Mouse (Mus musculus) forebrain, embryonic 14.5 days (tissue): Measurements from ENCODE around the gene Dusp18. TPM values are rescaled to one million over a fixed set of nuclear protein-coding genes. Genes with fewer than 3 reads are reported as not detected.

Experiments
- ATAC-seq: fragments of 200-750 bp; cut with Nextera tagmentation; 2 replicates; pipeline ENCODE4 v1.8.0; 2017; ENCODE audit warnings: mild to moderate bottlenecking, moderate library complexity
- DNase-seq: peaks from one replicate; pipeline ENCODE4 v3.0.0-alpha.2; 2015; ENCODE audit warnings: low spot score
- H3K27ac ChIP-seq: fragments of 300-500 bp; sonication (generic); 2 replicates; pipeline ENCODE4 v1.5.1; 2014; ENCODE audit warnings: low read depth, mild to moderate bottlenecking, control low read depth, low read length, moderate library complexity
- H3K27me3 ChIP-seq: fragments of 300-500 bp; sonication (generic); replicated peaks from 2 replicates; pipeline ENCODE4 v1.6.1; 2014; ENCODE audit warnings: low read length, control low read depth, mixed read lengths; ENCODE audit not compliant: control insufficient read depth, insufficient read depth
- H3K36me3 ChIP-seq: fragments of 300-500 bp; sonication (generic); 2 replicates; pipeline ENCODE4 v1.6.1; 2014; ENCODE audit warnings: low read length, control low read depth; ENCODE audit not compliant: control insufficient read depth, insufficient read depth
- H3K4me1 ChIP-seq: fragments of 300-500 bp; sonication (generic); 2 replicates; pipeline ENCODE4 v1.6.1; 2014; ENCODE audit warnings: antibody characterized with exemption, low read length, control low read depth; ENCODE audit not compliant: control insufficient read depth, insufficient read depth
- H3K4me2 ChIP-seq: fragments of 300-500 bp; sonication (generic); 2 replicates; pipeline ENCODE4 v1.6.1; 2014; ENCODE audit warnings: mild to moderate bottlenecking, control low read depth, low read length
- H3K4me3 ChIP-seq: fragments of 300-500 bp; sonication (generic); 2 replicates; pipeline ENCODE4 v1.5.1; 2014; ENCODE audit warnings: low read depth, low read length, control low read depth
- H3K9ac ChIP-seq: fragments of 300-500 bp; sonication (generic); 2 replicates; pipeline ENCODE4 v1.6.1; 2014; ENCODE audit warnings: mild to moderate bottlenecking, low read length, control low read depth, moderate library complexity
- H3K9me3 ChIP-seq: fragments of 300-500 bp; sonication (generic); replicated peaks from 2 replicates; pipeline ENCODE4 v1.6.1; 2016; ENCODE audit warnings: low read length, control low read depth, mixed read lengths; ENCODE audit not compliant: control insufficient read depth
- WGBS: fragments of 180-500 bp; shearing (Covaris S2); extraction: QIAGEN DNeasy Blood & Tissue Kit; methylation state at CpG from one replicate; pipeline ENCODE4 v1.1.7; 2014; 5-methylcytosine and 5-hydroxymethylcytosine counted together
- polyA plus RNA-seq: library from polyadenylated mRNA; unstranded; fragments of >200 nt; fragmentation: Nextera tagmentation; extraction: Ambion mirVana; gene quantifications from 2 replicates; pipeline ENCODE4 v1.2.1, GENCODE M21; 2014

Dusp18 gene
- 29.3 and 35.8 TPM in 2 replicates for polyA plus RNA-seq

GRCm38 (mm10) chr11:3894406-3895281, at the start of gene Dusp18, which contains the start of gene 4921536K21Rik:
Gene Dusp18, plus strand, starts transcription at chr11:3895240.
Gene 4921536K21Rik, minus strand, starts transcription at chr11:3895098.
- peak; percentile 100 for ATAC-seq
- Histone ChIP-seq H3K9ac (peak within 1 kb of the TSS; percentile 62), H3K36me3 (peaks cover 21% of the 10 kb centered on the region), H3K9me3 (no peaks in the 10 kb centered on the region), H3K4me3 (peak within 1 kb of the TSS; percentile 39), H3K27me3 (no peaks in the 10 kb centered on the region), H3K4me2 (peak within 1 kb of the TSS; percentile 63), H3K27ac (peak within 1 kb of the TSS; percentile 79), H3K4me1 (peaks cover 3% of the 10 kb centered on the region; the same call in 1 of the 2 replicates)
- WGBS: 2% methylated on average over 46 of the region's 46 CpGs
- DNase-seq: peak; percentile 98

GRCm38 (mm10) chr11:3846351-3846750, 48.7 kb upstream of the Dusp18 start:
- no peak overlapping the region for H3K4me3 ChIP-seq
- ATAC-seq (no peak), DNase-seq (no peak)
- WGBS: 72% methylated on average over 2 of the region's 2 CpGs
- H3K4me1 ChIP-seq: no peaks in the 10 kb centered on the region
- H3K9ac ChIP-seq: no peak overlapping the region
- H3K27me3 ChIP-seq: no peaks in the 10 kb centered on the region
- no peaks in the 10 kb centered on the region for H3K9me3 ChIP-seq
- no peak overlapping the region for H3K27ac ChIP-seq
- no peaks in the 10 kb centered on the region for H3K36me3 ChIP-seq
- no peak overlapping the region for H3K4me2 ChIP-seq

DNA sequence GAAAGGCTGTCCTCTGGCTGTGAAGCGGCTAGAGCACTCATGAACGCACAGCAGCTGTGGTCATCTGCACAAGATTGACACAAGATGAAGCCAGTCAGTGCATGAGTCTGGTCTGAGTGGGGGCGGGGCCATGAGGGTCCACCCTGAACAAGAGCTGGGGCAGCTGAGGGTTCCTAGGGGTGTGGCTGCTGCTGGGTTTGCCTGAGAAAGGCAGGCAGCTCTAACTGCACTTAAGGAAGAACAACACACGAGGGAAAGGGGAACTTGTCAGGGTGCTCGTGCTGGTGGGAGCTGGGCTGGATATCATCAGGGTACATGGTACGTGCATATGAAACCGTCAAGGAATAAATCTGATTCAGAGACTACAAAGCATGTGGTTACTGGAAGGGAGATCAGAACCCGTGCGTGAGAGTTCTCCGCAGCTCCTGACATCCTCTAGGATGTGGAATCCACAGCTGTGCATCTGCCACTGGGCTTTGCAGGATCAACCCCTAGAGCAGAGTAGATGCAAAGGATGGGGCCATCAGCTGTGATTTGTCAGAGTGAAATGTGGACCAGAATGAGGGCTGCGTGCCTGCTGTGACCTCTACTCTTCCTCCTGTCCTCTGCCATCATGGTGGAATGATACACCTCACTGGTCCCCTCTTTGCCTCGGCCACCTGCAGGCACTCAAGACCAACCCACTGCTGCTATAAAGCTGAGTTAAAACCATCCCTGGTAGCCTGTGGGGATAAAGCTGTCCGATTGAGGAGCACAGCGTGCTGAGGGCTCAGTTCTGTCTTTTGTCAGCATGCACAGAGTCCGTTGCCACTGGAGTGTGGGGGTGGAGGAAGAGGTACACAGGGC, 45.3 kb upstream of the Dusp18 start:
- Histone ChIP-seq H3K4me1 (no peaks in the 10 kb centered on the region), H3K4me3 (no peak overlapping the region), H3K9ac (no peak overlapping the region), H3K27ac (no peak overlapping the region), H3K36me3 (no peaks in the 10 kb centered on the region), H3K9me3 (no peaks in the 10 kb centered on the region), H3K27me3 (no peaks in the 10 kb centered on the region), H3K4me2 (no peak overlapping the region)
- WGBS: 85% methylated on average over 15 of the region's 15 CpGs
- DNase-seq: no peak
- ATAC-seq: no peak

GRCm38 (mm10) chr11:3850315-3850614, 44.8 kb upstream of the Dusp18 start:
- Histone ChIP-seq H3K4me3 (no peak overlapping the region), H3K9me3 (no peaks in the 10 kb centered on the region), H3K9ac (no peak overlapping the region), H3K4me1 (no peaks in the 10 kb centered on the region), H3K27me3 (no peaks in the 10 kb centered on the region), H3K27ac (no peak overlapping the region), H3K4me2 (no peak overlapping the region), H3K36me3 (no peaks in the 10 kb centered on the region)
- DNase-seq (no peak), ATAC-seq (no peak)
- WGBS: 85% methylated on average over 2 of the region's 2 CpGs

DNA sequence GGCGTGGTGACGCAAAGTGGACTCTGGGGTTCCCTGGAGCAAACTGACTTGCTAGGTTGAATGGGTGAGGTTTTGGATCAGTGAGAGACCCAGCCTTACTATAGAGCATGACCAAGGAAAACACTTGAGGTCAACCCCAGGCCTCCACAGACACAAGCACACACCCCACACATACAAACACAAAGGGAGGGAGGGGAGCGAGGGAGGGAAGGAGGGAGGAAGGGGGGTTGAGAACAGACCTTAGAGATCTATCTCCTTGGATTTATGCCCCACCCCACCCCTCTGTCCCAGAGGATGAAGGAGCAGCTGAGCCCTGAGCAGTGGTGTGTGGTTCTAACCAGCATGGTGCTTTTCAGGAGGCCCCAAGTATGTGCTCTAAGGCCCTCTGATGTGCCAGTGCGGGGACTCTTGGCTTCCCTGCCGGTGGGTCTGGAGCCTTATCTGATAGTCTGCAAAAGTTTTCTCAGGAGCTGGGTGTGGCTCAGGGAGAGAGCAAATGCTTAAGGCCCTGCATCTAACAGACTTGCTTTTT, 44.2 kb upstream of the Dusp18 start:
- Histone ChIP-seq H3K36me3 (no peaks in the 10 kb centered on the region), H3K9me3 (no peaks in the 10 kb centered on the region), H3K4me1 (no peaks in the 10 kb centered on the region), H3K9ac (no peak overlapping the region), H3K27ac (no peak overlapping the region), H3K4me3 (no peak overlapping the region), H3K4me2 (no peak overlapping the region), H3K27me3 (no peaks in the 10 kb centered on the region)
- no peak for ATAC-seq
- WGBS: 80% methylated on average over 5 of the region's 5 CpGs
- no peak for DNase-seq

DNA sequence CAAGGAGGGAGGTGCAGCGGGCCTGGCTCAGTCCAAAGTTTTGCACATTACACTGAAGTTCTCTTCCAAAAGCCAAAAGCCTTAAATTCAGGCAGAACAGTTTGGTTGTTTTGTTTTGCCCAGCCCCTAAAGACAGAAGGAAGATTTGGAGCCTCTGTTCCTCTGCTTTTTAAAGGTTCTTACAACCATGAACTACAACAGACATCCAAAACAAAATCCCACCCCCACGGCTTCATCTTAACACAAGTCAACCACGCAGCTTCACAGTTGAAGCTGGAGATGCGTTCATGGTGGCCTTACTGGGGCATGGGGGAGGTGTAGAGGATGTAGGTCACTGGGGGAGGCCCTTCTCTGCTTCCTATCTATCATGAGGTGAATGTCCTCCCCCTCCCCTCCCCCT, 43.2 kb upstream of the Dusp18 start:
- H3K27me3 ChIP-seq: no peaks in the 10 kb centered on the region
- H3K27ac ChIP-seq: no peak overlapping the region
- no peaks in the 10 kb centered on the region for H3K9me3 ChIP-seq
- no peak overlapping the region for H3K4me3 ChIP-seq
- no peaks in the 10 kb centered on the region for H3K4me1 ChIP-seq
- H3K4me2 ChIP-seq: no peak overlapping the region
- H3K9ac ChIP-seq: no peak overlapping the region
- 80% methylated on average over 4 of the region's 4 CpGs for WGBS
- ATAC-seq: no peak
- no peaks in the 10 kb centered on the region for H3K36me3 ChIP-seq
- DNase-seq: no peak

DNA sequence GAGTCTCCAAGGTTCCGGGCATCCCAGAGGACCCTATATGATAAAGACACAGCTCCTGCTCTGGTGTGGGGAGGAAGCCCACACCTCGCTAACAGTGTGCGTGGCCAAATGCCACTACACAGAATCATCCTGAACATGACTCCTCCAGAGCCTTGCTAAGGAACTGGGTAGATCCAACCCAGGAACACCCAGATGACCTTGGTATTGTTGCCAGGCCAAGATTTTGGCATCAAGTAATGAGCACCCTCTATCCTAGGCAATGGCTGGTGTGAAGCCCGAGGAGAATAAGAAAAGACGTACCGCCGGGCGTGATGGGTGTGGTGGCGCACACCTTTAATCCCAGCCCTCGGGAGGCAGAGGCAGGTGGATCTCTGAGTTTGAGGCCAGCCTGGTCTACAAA, 42.0 kb upstream of the Dusp18 start:
- Histone ChIP-seq H3K4me2 (no peak overlapping the region), H3K9ac (no peak overlapping the region), H3K36me3 (no peaks in the 10 kb centered on the region), H3K9me3 (no peaks in the 10 kb centered on the region), H3K27ac (peak overlapping the region; percentile 68; the same call in 1 of the 2 replicates), H3K27me3 (no peaks in the 10 kb centered on the region), H3K4me1 (no peaks in the 10 kb centered on the region), H3K4me3 (no peak overlapping the region)
- 90% methylated on average over 10 of the region's 10 CpGs for WGBS
- DNase-seq (no peak), ATAC-seq (no peak)

DNA sequence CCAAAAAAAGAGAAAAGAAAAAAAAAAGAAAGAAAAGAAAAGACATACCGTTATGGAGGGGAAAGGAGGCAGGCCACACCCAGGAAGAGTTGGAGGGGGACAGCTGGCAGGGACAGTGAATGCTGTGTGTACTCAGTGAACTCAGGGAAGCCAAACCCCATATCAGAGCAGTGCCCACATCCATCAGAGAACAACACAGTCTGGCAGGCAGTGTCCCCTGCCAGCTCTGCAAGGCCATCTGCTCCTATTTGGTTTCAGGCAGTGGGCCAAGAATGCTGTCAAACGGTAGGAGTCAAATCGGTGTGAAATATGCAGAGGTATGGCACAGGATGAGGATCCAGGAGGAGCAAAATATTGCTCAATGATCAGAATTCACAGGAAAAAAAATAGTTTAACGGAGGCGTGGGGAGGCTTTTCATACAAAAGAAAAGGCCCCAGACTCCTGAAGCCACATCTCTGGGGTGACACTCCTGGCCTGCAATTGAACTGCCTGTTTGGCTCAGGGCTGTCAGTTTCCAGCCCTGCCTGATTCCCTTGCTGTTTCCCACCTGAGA, 41.5 kb upstream of the Dusp18 start:
- H3K27ac ChIP-seq: peak overlapping the region; percentile 68; the same call in 1 of the 2 replicates
- ATAC-seq: peak; percentile 98
- peak; percentile 90 for DNase-seq
- no peaks in the 10 kb centered on the region for H3K9me3 ChIP-seq
- H3K36me3 ChIP-seq: no peaks in the 10 kb centered on the region
- H3K27me3 ChIP-seq: no peaks in the 10 kb centered on the region
- WGBS: 53% methylated on average over 5 of the region's 5 CpGs
- H3K4me1 ChIP-seq: no peaks in the 10 kb centered on the region
- H3K9ac ChIP-seq: no peak overlapping the region
- H3K4me3 ChIP-seq: no peak overlapping the region
- H3K4me2 ChIP-seq: no peak overlapping the region
